Mouse (Mus musculus): ENCODE data around the gene Ptpre.
"Not testable (repeated sequence)": the region's sequence is repeated elsewhere in the genome, so short reads cannot be mapped to it uniquely, and the experiment has no call there.

Ptpre gene

DNA sequence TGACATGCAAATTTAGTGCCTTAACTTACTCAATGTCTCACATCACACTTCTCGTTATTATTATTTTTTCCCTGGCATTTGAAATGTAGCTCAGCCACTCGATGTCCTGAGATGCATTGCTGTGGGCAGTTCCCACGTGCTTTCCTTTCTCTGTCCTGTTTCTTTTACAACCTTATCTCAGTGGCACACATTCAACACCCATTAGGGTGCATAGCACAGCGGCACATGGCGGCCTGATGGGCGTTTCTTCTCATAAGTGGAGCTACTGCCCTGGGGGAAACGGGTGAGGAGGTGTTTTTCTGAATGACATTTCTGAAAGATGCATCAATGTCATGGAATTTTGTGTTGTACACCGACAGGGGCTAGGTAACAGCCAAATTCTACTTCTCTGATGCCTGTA is 64.3 kb downstream of the Ptpre start:
- no peak for ATAC-seq (ENCODE audit: insufficient number of reproducible peaks, low FRiP score, low TSS enrichment)

DNA sequence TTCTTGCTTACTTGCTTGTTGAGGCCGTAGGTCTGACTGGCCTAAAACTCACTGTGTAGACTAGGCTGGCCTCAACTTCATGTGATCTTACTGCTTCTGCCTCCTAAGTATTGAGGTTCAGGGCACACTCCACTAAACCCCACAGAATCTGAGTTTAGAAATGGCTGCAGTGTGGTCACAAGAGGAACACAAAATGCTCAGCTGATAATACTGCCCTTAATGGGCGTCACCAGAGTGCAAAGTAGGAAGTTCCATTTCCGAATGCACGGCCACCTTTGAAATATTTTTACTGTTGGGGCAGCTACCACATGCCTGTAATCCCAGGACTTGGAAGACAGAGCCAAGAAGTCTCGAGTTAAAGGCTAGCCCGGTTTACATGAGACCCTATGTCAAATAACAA is 65.0 kb downstream of the Ptpre start:
- no peak for ATAC-seq (ENCODE audit: insufficient number of reproducible peaks, low FRiP score, low TSS enrichment)

DNA sequence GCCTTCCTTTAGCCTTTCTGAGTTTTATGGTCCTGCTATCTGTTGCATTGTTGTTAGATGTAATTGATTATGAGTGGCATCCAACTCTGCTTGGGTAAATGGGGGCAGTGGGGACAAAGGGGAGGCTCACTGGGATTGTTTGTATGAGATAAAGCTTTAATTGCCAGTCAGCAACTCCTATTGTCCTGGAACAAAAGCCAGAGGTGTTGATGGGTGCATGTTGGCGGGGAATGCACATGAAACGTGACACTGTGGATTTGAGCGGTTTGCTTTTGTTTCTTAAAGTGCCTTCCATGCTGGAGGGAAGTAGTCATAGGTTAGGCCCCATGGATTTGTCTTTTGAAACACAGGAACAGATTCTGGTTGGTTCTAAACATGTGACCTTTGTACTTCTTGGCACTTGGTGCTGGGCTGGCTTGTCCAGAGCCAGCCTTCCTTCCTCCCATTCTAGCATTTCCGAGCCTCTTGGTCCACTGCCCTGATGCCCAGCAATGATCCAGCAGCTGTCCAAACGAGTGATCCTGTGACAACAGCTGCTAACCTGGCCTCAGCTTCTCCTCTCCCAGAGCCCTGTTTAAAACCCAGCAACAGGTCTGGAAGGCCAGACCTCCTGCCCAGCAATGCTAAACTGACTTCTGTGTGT is 65.7 kb downstream of the Ptpre start:
- no peak for ATAC-seq (ENCODE audit: insufficient number of reproducible peaks, low FRiP score, low TSS enrichment)

DNA sequence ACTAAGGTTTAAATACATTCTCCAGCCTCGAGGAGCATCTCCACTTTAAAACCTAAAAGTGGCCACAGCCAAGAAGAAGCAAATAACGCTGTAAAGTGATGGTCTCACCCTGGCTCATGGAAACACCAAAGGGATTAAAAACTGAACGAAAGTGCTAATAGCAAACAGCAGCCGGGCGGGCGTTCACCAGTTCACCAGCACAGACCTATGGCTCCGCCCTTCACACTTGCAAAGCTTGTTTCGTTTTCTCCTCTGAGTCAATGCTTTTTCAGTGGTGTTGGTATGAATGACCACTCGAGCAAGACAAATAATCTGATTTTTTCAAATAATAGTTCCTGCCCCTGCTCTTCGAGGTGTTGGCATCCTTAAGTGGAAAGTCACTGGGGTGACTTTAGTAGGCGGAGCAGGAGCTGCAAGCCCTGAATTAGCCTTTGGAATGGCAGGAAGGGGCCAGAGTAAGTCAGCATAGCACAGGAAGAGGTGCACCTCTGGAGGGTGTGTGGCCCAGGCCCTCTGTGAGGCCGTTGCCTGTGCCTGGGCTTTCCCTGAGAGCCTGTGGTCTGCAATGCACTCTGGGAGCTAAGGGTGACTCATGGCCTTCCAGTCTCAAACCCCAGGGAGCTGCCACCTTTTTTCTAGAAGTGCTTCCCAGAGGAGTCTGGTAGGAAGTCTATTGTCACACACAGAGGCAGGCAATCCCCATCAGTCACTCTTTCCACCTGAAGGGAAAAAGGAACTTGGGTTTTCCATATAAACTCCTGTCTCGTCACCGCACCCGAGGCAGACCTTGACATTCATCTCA is 67.9 kb downstream of the Ptpre start:
- no peak for ATAC-seq (ENCODE audit: insufficient number of reproducible peaks, low FRiP score, low TSS enrichment)

DNA sequence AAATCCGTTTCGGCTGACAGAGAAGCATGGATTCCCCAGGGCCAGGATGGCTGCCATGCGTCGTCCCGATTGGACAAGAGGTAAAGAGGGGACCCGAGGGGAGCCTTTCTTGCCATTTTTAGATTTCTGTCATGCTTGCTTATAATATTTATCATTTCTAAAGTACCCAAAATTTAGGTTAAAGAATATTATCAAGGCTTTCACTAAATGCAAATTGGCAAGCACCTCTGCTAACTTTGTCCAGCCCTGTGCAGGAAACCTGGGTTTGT is 68.5 kb downstream of the Ptpre start:
- no peak for ATAC-seq (ENCODE audit: insufficient number of reproducible peaks, low FRiP score, low TSS enrichment)

DNA sequence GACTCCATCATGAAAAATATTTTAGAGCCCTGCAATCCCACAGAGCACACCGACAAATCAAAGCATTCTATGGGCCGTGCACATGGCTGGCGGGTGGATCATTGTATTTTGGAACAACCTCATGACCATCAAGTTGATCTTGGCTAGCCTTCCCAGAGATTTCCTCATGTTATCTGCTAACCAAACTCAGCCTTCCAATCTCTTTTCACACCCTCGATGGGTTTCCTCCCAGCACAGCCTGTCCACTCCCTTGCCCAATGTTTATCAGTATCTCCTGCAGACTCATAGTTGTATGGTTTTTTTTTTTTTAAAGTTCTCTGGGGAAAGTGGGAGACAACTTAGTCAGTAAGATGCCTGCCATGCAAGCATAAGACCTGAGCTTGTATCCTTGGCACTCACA is 70.9 kb downstream of the Ptpre start:
- no peak for ATAC-seq (ENCODE audit: insufficient number of reproducible peaks, low FRiP score, low TSS enrichment)

DNA sequence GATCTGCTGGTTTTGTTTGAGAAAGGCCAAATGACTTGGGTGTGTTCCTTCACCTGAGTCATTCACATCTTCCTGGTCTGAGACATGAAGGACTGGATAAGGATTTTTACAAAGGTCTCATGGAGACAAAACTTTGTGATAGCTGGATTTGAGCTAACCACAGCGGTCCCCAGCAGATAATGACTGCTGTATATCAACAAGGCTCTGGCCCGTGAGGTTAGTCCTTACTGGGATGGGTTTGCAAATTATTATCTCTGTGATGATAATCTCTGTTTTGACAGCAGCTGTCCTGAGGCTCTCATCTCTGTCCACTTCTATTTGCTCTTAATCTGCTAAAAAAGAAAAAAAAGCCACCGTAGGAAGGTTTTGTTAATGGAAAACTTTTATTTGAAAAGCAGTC is 71.7 kb downstream of the Ptpre start:
- no peak for ATAC-seq (ENCODE audit: insufficient number of reproducible peaks, low FRiP score, low TSS enrichment)

DNA sequence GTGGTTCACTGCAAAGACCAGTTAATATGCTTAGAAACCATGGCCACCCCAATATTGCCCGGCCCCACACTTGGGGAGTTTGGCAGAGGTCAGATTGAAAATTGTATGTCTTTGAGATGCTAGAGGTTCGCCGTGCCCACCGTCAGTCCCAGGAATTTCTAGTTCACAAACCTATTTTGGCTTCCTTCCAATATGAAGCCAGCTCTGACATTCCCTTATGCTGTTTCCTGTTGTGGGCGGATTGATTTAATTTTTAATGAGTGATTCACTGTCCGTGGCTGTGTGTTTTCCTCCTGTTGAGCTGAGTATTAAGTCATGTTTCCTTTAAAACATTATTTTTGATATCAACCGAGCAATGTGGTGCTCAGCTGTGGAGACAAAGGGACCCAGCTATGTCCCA is 72.4 kb downstream of the Ptpre start:
- no peak for ATAC-seq (ENCODE audit: insufficient number of reproducible peaks, low FRiP score, low TSS enrichment)

DNA sequence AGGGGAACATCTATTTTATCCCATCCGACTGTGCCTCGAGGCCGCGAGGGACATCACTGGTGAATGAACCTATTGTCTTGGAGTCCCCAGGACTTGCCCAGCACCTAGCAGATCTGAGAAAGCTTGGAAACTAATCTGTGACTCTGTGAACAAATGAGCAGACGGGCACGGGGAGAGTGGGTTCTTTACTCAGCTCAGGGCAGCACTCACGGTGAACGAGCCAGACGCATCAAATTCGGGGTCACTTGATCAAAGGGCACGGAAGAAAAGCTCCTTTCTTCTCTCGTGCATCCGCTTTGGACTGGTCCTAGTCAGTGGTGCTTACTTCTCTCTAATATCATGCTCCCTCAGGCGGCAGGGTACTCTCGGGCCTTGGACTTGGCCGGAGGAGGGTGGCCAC is 75.0 kb downstream of the Ptpre start:
- ATAC-seq (ENCODE audit: insufficient number of reproducible peaks, low FRiP score, low TSS enrichment), result no peak

DNA sequence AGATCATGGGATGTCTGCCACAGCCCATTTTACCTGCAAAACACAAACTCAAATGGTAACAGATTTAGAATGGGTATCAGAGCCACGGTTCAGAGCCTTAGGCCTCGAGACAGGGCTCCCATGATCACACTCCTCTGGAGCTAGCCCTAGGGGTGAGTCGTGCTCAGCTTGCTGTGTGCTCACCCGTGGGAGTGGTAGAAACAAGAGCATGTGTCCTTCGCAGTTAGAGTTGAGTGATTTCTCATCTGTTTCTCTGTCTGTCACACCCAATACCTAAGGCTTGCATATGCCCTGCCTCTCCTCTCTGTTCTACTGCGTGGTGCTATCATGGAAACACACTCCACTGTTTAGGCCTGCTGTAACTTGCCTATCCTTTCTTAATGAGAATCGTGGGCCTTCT is 75.5 kb downstream of the Ptpre start:
- no peak for ATAC-seq (ENCODE audit: insufficient number of reproducible peaks, low FRiP score, low TSS enrichment)

DNA sequence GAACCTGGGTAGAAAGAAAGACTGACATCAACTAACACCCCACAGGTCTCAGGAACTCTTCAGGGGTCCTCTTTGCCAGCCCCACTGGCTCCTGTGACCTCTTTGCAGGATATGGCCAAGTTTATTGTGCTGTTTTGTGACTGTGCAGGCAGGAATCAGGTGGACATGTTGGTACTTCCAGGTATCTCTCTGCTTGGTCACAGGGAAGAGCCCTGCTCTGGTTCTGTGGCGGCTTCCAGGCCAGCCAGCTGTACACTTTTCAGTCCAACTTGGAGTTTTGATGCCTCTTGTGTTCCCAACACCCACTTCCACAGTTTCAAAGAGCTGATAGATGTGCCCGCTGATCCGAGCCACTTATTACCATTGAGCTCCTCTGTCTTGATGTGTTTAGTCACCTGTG is 76.1 kb downstream of the Ptpre start:
- ATAC-seq (ENCODE audit: insufficient number of reproducible peaks, low FRiP score, low TSS enrichment), result no peak

DNA sequence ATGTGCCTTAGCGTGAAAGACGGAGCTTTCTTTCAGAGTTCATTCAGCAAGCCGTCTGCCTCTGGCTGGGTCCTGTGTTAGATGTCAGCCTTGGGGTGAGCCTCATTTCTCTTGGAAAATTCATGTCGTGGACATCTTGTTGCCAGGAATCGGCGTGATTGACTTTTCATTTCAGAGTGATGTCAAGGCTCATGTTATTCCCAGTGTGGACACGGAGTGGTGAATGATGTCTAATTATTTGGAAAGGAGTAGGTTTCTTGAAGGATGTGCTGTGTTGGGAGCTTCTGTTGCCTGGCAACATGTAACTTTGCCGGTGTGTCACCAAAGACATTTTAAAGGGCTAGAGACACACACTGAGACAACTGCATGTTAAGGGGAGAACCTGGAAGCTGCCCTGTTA is 77.6 kb downstream of the Ptpre start:
- ATAC-seq (ENCODE audit: insufficient number of reproducible peaks, low FRiP score, low TSS enrichment), result no peak

DNA sequence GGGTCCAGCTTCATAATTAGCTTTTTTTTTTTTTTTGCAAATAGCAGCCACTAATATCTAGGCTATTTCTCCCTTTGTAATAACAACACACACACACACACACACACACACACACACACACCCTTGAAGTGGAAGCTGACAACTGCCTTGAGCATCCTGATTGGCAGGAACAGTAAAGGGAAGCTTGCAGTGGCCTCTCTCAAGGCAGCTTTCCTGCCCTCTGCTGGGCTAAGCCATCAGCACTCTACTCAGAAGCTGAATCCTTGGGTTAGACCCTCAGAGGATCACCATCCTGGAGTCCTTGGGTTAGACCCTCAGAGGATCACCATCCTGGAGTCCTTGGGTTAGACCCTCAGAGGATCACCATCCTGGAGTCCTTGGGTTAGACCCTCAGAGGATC is 79.2 kb downstream of the Ptpre start:
- ATAC-seq (ENCODE audit: insufficient number of reproducible peaks, low FRiP score, low TSS enrichment), result not testable (repeated sequence)

DNA sequence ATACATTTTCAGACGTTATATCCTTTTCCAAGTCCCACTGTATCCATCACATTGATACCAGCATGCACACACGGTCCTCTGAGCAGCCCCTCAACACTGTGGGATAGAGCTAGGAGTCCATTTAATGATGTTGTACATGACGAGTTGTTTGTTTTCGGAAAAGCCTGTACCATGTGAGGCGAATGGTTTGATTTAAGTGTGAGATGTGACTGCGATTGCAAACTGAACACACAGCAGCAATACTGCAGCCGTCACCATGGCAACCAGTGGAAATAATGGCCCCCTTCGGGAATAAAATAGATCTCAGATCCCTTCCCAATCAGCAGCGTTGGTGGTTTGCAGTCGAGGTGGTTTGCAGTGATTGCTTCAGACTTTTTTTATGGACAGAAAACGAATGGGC is 80.5 kb downstream of the Ptpre start:
- no peak for ATAC-seq (ENCODE audit: insufficient number of reproducible peaks, low FRiP score, low TSS enrichment)

DNA sequence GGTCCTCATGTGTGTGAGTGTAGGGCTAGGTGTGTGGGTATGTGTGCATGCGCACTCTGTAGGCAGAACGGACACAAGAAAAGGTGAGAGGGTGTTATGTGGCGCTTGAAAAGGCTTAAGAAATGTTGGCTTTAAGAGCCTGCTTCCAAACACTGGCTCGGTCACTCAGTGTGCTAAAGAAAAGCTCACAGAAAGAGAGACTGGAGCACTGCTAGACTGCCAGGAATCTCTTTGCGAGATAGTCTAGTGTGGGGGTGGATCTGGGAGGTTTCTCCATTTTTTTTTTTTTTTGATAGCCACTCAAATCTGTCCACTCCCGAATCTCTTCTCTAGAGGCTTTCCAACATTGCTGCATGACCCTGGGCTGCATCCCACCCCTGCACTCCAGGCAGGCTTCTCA is 84.4 kb downstream of the Ptpre start:
- ATAC-seq (ENCODE audit: insufficient number of reproducible peaks, low FRiP score, low TSS enrichment), result no peak

DNA sequence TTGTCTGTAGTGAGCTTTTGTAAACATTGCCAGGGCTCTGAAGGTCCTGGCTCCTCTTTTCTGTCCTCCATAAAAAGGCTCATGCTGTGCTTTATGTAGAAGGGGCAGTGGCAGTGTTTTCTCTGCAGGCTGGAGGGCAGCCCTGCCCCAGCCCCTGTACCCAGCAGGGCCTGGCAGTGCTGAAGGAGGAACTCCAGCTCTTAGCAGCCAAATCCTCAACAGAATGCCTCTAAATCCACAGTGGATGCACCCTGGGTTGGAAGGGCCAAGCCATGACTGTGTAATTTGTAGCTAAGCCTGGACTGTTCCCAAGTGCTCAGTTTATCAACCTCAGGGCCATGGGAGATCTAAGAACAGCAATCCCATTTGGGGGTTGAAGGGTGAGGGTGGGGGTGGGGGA is 85.0 kb downstream of the Ptpre start:
- ATAC-seq (ENCODE audit: insufficient number of reproducible peaks, low FRiP score, low TSS enrichment), result no peak

DNA sequence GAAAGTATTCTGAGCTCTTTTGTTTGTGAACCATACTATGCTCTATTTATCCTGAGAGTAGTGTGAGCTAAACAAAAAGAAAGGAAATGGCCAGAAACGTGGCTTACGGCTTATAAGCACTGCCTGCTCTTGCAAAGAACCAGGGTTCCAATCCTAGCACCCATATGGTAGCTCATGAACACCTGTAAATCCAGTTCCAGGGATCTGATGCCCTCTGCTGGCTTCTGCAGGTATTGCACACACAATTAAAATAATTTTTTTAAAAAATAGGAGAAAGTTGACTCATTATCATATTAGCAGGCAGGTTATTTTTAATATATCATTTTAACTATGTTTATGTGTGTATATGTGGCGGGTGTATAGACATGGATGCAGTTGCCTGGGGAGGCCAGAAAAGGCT is 87.6 kb downstream of the Ptpre start:
- ATAC-seq (ENCODE audit: insufficient number of reproducible peaks, low FRiP score, low TSS enrichment), result no peak

DNA sequence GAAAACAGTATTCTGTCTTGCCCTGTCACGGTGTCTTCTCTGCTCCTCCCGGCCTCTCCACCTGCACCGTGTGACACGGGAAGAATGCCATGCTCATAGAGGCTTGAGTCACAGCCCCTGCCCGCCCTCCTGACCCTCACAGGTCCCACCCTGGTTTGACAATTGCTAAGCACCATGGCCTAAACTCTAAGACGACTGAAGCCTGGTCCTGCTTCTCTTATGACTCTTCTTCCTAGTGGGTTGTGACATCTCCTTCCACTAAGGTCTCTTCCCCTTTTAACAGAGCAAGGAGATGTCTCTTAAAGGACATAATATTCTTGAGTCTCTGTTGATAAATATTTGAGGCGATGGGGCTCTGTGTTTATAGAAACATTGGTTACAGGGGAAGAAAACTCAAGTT is 91.1 kb downstream of the Ptpre start:
- ATAC-seq (ENCODE audit: insufficient number of reproducible peaks, low FRiP score, low TSS enrichment), result no peak

DNA sequence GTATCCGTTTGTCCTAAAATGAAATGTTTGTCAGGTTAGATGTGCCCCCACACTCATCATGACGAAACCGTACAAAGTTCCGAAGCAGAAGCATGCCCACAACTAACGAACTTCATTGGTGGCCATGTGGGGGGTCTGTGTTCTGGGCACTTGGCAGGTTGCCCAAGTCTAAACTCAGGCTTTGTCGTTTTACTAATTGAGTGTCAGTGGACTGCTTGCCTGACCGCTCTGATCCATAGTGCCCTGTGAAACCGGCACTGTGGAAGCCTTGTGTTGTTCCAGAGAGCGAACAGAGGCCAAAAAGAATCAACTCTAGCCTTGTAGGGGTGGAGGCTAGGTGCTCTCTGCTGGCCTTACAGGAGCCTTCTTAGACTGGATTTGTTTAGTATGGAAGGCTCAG is 91.7 kb downstream of the Ptpre start:
- ATAC-seq (ENCODE audit: insufficient number of reproducible peaks, low FRiP score, low TSS enrichment), result no peak

DNA sequence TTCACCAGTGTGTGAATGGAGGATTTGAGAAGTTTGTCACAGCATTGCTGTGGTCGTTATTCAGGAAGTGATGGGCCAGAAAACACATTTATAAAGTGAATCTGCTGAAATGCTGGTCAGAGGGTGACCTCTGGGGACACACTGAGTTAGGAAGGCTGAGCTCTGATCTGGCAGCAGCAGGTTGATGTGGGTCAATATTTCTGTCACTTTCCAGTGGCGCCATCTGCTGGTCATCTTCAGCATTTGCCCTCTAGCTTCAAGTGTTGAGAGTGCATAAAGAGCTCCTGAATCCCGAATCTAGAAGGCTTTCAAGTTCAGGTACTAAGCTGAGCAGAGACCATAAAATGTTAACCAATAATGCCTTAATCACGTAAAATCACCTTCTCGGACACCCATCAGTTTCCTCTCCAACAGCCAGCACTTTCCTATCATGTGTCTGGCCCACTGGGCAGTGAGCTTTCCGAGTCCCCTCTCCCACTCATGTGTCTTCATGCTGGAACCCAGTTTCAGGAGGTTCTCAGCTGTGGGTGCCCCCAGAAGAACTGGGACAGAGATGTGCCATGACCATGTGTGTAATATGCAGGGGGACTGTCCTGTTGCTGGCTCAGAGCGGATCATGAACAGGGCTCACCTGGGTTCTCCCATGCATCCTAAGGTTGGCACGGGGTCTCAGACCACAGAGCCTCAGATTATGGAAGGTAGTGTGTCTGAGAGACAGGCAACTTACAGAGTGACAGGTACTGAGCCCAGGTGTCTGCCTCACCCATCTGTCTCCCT is 94.7 kb downstream of the Ptpre start:
- ATAC-seq (ENCODE audit: insufficient number of reproducible peaks, low FRiP score, low TSS enrichment), result no peak

DNA sequence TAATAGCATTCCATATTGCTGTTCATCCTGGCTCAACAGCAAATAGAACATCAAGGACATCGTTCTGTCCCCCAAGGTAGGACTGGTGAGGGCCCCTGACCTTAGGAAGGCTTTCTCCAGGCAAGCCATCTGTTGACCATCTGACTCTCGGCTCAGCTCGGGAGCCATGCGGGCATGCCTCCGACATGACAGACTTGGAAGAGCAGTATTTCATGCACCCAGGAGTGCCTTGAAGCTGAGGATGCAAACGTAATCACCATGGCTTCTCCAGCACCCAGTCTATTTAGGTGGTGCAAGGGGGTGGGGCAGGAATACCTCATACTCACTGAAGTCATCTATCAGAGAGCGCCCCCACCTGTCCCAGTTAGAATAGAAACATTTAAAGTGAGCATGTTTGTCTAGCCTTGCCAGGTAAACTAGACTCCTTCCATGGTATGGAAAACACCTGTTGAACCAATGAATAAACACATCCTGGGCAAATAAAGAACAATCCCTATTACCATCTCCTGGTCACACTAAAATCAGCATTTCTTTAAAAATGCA is 95.5 kb downstream of the Ptpre start:
- no peak for ATAC-seq (ENCODE audit: insufficient number of reproducible peaks, low FRiP score, low TSS enrichment)

Measured in cerebellum, adult (tissue).